Mouse (Mus musculus) heart, postnatal 0 days (tissue): ENCODE results near the gene Elf2.

Experiments used
- CTCF ChIP-seq: IDR thresholded peaks from 2 replicates; pipeline ENCODE4 v1.5.1; 2016; ENCODE audit warnings: antibody characterized with exemption, control low read depth, low read depth
- EP300 ChIP-seq: IDR thresholded peaks from 2 replicates; pipeline ENCODE4 v1.6.1; 2016; ENCODE audit warnings: antibody characterized with exemption, low read depth

DNA sequence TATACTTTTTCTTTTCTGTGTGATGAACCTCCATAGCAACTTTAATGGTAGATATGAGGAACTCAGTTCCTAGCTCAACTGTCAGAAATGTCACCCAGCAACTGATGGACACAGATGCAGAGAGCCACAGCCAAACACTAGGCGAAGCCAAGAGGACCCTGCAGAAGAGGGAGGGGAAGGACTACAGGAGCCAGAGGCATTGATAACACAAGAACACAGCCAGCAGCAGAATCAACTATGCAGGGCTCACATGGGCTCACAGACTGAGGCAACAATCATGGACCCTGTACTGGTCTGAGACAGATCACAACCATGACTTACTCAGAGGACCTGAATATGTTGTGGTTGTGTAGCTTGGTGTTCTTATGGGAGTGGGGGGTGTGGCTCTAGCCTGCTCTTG is 56.1 kb downstream of the Elf2 start:
- TF ChIP-seq CTCF: no peak
- no peak for TF ChIP-seq EP300
